Mouse (Mus musculus) megakaryocyte-erythroid progenitor cell, adult 5-6 weeks (primary cell): ENCODE results near the gene Vmn1r55. TPM values are rescaled to one million over a fixed set of nuclear protein-coding genes. Genes with fewer than 3 reads are reported as not detected.
A peak's percentile ranks its signal among the peaks of the same experiment; 100 is the strongest.
"Not testable (repeated sequence)": the region's sequence is repeated elsewhere in the genome, so short reads cannot be mapped to it uniquely, and the experiment has no call there.

Experiments used
- ATAC-seq: replicated peaks from 2 replicates; pipeline ENCODE4 v1.8.0; 2016; ENCODE audit warnings: mild to moderate bottlenecking, inconsistent platforms; ENCODE audit not compliant: severe bottlenecking, poor library complexity, low FRiP score, low TSS enrichment
- total RNA-seq, 2 experiments: library from RNA; stranded (forward) in 1 of 2; stranded (reverse) in 1 of 2; fragments of 200-1000, 215-1000 nt in 1 of 2; fragments of >200 nt in 1 of 2; fragmentation: Nextera tagmentation in 1 of 2; gene quantifications; 2 replicates each; pipeline ENCODE4 v1.2.3; 2014 to 2017

Vmn1r55 gene
- not detected in 2 replicates for total RNA-seq (2014; fragmentation: Nextera tagmentation)
- not detected in 2 replicates for total RNA-seq (2017)

- not testable (repeated sequence) for ATAC-seq
Observed at GRCm38 (mm10) chr7:5149570-5149969, at the start of gene Vmn1r55. Vmn1r55 (minus strand) TSS chr7:5149670.

GRCm38 (mm10) chr7:5196647-5197046 lies 47.2 kb upstream of the Vmn1r55 start, which contains the start of gene Vmn1r56:
Vmn1r56 (minus strand) TSS chr7:5196747.
- not testable (repeated sequence) for ATAC-seq

DNA sequence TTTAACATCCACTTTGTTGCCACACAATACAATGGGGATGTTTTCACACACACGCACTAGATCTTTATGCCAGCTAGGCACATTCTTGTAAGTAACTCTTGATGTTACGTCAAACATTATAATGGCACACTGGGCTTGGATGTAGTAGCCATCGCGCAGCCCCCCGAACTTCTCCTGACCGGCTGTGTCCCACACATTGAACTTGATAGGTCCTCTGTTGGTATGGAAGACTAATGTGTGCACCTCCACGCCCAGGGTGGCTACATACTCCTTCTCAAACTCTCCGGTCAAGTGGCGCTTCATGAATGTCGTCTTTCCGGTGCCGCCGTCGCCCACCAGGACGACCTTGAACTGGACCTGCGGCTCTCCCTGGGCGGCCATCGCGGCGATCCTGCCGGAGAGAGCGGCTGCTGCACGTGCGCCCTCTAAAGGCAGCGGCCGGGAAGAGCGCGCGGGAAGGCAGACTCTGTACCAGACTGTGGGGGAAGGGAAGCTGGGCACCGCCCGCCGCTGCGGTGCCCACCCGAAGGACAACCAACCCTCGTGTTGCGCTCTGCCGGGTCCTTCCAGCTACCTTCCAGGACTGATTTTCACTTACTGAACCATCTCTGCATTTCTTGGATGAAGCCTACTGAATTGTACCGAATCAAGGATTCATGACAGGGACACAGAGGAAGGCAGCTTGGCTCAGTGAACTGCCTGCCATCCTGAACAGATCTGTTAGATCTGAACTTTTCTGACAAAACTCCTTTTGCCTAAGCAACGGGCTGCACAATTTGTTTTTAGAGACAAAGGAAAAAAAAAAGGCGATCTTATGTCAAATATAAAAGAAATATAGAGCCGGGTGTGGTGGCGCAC lies 23.7 kb downstream of the Vmn1r55 start, which contains the start of gene Rasl2-9:
TSS of gene Rasl2-9 (minus strand) at position 402 of the 858 bp plus-strand sequence.
- peak; percentile 99 for ATAC-seq

GRCm38 (mm10) chr7:5125078-5125477 lies 24.4 kb downstream of the Vmn1r55 start:
- ATAC-seq = no peak

GRCm38 (mm10) chr7:5116850-5117249 lies 32.6 kb downstream of the Vmn1r55 start, which contains the start of gene Rfpl4:
Rfpl4 (minus strand) TSS chr7:5116950.
- ATAC-seq = no peak

DNA sequence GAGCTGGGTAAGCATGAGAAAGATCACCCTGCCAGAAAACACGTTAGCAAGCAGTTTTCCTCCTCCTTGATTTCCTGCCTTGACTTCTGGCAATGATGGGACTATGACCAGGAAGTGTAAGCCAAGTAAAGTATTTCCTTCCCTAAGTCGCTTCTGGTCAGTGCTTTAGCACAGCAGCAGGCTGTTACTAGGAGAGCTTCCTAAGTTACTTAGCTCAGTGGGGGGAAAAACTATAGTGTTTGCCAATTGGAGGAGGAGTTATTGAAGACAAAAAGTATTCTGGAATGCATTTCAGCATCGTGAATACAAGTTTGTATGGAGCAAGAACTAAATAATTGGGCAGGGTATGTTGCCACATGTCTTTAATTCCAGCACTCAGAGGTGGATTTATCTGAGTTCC lies 36.8 kb downstream of the Vmn1r55 start:
- no peak for ATAC-seq

DNA sequence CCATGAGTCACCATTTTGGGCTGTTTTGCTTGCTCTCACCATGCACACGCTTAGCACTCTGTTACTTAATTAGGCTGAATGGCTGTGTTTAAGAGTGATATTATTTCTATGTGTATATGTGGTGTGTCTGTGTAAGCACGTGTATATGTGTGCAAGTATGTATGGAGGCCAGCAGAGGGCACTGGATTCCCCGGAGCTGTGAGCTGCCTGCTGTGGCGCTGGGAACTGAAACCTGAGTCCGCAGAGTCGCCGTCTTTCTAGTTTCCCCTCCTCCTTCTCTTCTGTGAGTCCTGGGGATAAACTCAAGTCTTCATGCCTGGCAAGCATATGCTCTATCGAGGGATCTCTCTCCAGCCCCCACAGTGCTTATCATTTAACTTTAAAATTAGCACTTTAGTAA lies 40.2 kb downstream of the Vmn1r55 start:
- no peak for ATAC-seq

DNA sequence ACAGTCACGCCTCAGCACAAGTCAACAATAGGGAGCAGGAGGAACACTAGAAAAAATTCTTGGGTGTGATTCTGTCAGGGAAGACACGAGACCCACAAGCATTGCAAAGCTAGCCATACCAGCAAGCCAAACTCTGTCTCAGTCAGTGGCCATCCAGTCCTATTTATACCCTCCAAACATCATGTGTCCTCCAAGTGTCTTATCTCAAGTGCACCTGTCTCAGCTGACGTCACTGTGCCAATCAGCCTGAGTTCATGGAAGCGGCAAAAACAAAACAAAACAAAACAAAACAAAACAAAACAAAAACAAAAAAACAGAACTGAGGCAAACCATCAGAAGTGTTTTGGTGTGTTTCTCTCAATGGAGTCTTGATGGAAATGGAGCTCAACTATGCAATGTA lies 41.2 kb downstream of the Vmn1r55 start:
- ATAC-seq = no peak

DNA sequence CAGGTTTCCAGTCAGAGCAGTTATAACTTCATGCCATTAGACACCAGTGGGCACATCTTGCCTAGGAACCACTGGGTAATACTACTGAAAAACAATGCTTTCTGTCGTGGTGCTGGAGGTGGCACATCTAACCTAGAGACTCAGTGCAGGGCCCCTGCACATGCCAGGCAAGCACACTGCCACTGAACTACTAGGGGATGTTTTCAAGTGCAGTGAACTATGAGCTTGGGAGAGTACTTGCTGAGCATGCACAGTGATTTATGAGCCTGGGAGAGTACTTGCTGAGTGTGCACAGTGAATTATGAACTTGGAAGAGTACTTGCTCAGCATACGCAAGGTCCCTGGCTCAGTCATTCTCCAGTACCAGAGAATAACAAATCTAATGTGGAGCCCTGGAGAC lies 46.9 kb downstream of the Vmn1r55 start:
- ATAC-seq = no peak

DNA sequence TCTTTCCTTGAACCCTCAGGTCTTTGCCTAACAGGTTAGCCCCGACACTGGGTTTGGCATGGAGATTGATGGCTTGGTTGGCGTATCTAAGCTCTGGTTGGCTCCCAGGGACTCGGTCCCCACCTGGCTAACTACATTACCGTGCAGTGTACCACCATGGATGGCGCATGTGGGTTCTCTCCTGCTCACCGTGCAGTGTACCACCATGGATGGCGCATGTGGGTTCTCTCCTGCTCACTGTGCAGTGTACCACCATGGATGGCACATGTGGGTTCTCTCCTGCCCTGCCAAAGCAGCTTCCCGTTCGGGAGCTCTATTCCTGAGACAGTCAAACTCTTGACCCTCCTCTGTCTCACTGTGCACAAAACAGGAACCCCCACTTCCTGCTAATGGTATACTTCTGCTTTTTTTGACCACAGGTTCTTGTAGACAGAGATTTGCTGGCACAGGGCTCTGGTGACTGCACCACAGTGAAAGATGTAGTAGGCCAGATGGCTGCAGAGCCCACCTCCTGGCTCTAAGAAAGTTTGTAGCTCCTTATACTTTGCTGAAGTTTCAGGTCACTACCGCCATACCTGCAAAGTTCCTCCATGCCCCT lies 48.3 kb downstream of the Vmn1r55 start:
- peak; percentile 32; the same call in 1 of the 2 replicates for ATAC-seq

GRCm38 (mm10) chr7:5099796-5100195 lies 49.7 kb downstream of the Vmn1r55 start:
- no peak for ATAC-seq

DNA sequence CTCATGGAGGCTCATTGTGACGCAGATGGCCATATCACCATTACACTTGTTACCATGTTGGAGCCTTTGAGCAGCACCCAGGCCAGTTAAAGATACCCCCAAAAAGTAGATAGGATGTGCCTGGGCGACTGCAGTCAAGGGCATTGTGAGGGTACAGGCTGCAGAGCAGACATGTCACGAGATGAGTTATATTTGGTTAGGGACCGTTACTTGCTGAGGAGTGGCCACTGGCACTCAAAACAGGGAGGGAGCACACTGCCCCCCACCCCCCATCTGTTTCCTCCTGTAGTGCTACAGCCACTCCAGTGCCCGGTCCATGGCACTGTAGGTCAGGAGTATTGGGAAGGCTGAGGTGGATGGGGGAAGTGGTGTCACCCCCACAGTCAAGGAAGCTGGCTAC lies 50.7 kb downstream of the Vmn1r55 start:
- no peak for ATAC-seq

GRCm38 (mm10) chr7:5092831-5093510 lies 56.5 kb downstream of the Vmn1r55 start:
- no peak for ATAC-seq

GRCm38 (mm10) chr7:5092381-5092780 lies 57.1 kb downstream of the Vmn1r55 start:
- ATAC-seq = no peak

GRCm38 (mm10) chr7:5091008-5091728 lies 58.3 kb downstream of the Vmn1r55 start:
- no peak for ATAC-seq

GRCm38 (mm10) chr7:5089853-5090252 lies 59.6 kb downstream of the Vmn1r55 start:
- ATAC-seq = no peak

DNA sequence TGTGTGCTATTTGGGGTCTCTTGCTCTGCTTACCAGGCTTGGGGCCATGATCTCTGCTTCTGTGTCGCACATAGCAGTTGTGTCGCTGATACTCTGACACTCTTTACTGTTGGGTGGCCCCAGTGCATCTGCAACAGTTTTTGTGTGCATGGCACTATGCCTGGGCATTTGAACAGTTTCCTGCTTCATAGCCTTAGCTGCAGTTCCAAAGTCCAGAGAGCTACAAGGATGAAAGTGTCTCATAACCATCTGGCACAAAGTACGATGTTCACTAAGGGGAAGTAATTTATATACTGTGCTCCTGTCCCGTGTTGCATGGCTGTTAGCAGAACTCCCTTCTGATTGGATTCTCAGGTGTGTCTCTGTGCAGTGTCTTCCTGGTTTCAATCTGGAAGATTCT lies 61.6 kb downstream of the Vmn1r55 start:
- no peak for ATAC-seq

DNA sequence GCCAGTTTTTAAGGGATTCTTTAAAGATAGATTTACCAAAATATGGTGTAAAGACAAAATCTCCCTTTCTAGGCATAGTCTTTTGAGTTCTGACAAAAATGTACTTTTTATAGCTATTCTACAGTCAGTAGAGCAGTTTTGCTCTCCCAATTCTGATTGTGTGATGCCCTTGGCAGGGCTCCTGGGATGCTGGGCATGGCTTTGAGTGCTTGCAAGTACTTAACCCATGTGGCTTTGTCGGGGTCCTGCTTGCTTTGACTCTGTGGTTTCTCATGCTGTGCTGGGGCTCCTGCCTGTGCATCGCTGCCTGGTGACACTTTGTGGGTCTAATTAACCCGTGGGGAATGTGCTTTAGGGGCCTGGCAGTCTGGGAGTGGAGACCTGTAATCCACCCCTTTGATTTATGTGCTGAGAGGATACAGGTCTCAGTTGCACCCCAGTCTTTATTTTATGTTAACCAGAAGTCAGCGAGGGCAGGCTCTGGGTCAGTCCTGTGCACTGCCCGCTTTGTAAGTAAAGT lies 62.5 kb downstream of the Vmn1r55 start:
- no peak for ATAC-seq

GRCm38 (mm10) chr7:5085512-5085911 lies 64.0 kb downstream of the Vmn1r55 start:
- ATAC-seq = peak; percentile 27; the same call in 1 of the 2 replicates
